Mouse (Mus musculus) kidney, embryonic 15.5 days (tissue): ENCODE measurements at regions not wholly inside any gene's neighbourhood (a gene's known extent, or its start where the extent isn't known, plus 50 kb on each side); places are given as distances from the start of the nearest gene placed in this dataset.

ENCODE experiments used
- ATAC-seq: fragments of 200-750 bp; cut with Nextera tagmentation; replicated peaks from 2 replicates; pipeline ENCODE4 v1.8.0; 2017; ENCODE audit warnings: moderate TSS enrichment; ENCODE audit not compliant: low FRiP score
- H3K27ac ChIP-seq: fragments of 300-500 bp; sonication (generic); 2 replicates; pipeline ENCODE4 v1.5.1; 2015; ENCODE audit warnings: mild to moderate bottlenecking, inconsistent platforms
- H3K27me3 ChIP-seq: fragments of 300-500 bp; sonication (generic); 2 replicates; pipeline ENCODE4 v1.6.1; 2015; ENCODE audit warnings: inconsistent platforms
- H3K36me3 ChIP-seq: fragments of 300-500 bp; sonication (generic); 2 replicates; pipeline ENCODE4 v1.6.1; 2015; ENCODE audit warnings: inconsistent platforms
- H3K4me1 ChIP-seq: fragments of 300-500 bp; sonication (generic); 2 replicates; pipeline ENCODE4 v1.6.1; 2015; ENCODE audit warnings: inconsistent platforms
- H3K4me2 ChIP-seq: fragments of 300-500 bp; sonication (generic); 2 replicates; pipeline ENCODE4 v1.6.1; 2015; ENCODE audit warnings: moderate library complexity, mild to moderate bottlenecking, inconsistent platforms
- H3K4me3 ChIP-seq: fragments of 300-500 bp; sonication (generic); replicated peaks from 2 replicates; pipeline ENCODE4 v1.5.1; 2015; ENCODE audit warnings: mild to moderate bottlenecking, inconsistent platforms
- H3K9ac ChIP-seq: fragments of 300-500 bp; sonication (generic); 2 replicates; pipeline ENCODE4 v1.6.1; 2015; ENCODE audit warnings: mild to moderate bottlenecking, inconsistent platforms
- H3K9me3 ChIP-seq: fragments of 300-500 bp; sonication (generic); replicated peaks from 2 replicates; pipeline ENCODE4 v1.6.1; 2016; ENCODE audit warnings: inconsistent platforms
- WGBS: fragments of 180-500 bp; shearing (Covaris S2); methylation state at CpG from one replicate; pipeline ENCODE4 v1.1.7; 2015; ENCODE audit warnings: mixed read lengths; 5-methylcytosine and 5-hydroxymethylcytosine counted together

- Histone ChIP-seq H3K4me1 (peaks cover 5% of the 10 kb centered on the region; the same call in 1 of the 2 replicates), H3K9ac (no peak overlapping the region), H3K27ac (no peak overlapping the region), H3K9me3 (no peaks in the 10 kb centered on the region), H3K4me3 (no peak overlapping the region), H3K27me3 (peaks cover 3% of the 10 kb centered on the region; the same call in 1 of the 2 replicates), H3K36me3 (no peaks in the 10 kb centered on the region), H3K4me2 (no peak overlapping the region)
- 79% methylated on average over 10 of the region's 10 CpGs for WGBS
- ATAC-seq: no peak
Measured at GRCm38 (mm10) chr6:51279491-51279890, 153.0 kb upstream of the Nfe2l3 start.

- WGBS: 64% methylated on average over 7 of the region's 7 CpGs
- Histone ChIP-seq H3K9ac (no peak overlapping the region), H3K4me2 (no peak overlapping the region), H3K4me3 (no peak overlapping the region), H3K36me3 (no peaks in the 10 kb centered on the region), H3K27me3 (0 out of 2 replicates have a peak, but pooled peaks cover 3% of the 10 kb centered on the region), H3K9me3 (no peaks in the 10 kb centered on the region), H3K4me1 (peaks cover 9% of the 10 kb centered on the region; the same call in 1 of the 2 replicates), H3K27ac (no peak overlapping the region)
- ATAC-seq: no peak
Measured at GRCm38 (mm10) chr6:51280231-51280630, 152.2 kb upstream of the Nfe2l3 start.

- WGBS: 69% methylated on average over 11 of the region's 11 CpGs
- Histone ChIP-seq H3K27ac (no peak overlapping the region), H3K36me3 (no peaks in the 10 kb centered on the region), H3K9me3 (no peaks in the 10 kb centered on the region), H3K27me3 (no peaks in the 10 kb centered on the region), H3K4me2 (no peak overlapping the region), H3K9ac (no peak overlapping the region), H3K4me3 (no peak overlapping the region), H3K4me1 (peaks cover 9% of the 10 kb centered on the region; the same call in 1 of the 2 replicates)
- ATAC-seq: no peak
Measured at GRCm38 (mm10) chr6:51283916-51284706, 148.4 kb upstream of the Nfe2l3 start.

GRCm38 (mm10) chr6:51284881-51285280 lies 147.6 kb upstream of the Nfe2l3 start:
- H3K9me3 ChIP-seq: no peaks in the 10 kb centered on the region
- WGBS: 78% methylated on average over 9 of the region's 9 CpGs
- no peak overlapping the region for H3K9ac ChIP-seq
- H3K27ac ChIP-seq: no peak overlapping the region
- peaks cover 9% of the 10 kb centered on the region; the same call in 1 of the 2 replicates for H3K4me1 ChIP-seq
- no peak overlapping the region for H3K4me3 ChIP-seq
- H3K36me3 ChIP-seq: no peaks in the 10 kb centered on the region
- ATAC-seq: no peak
- no peak overlapping the region for H3K4me2 ChIP-seq
- no peaks in the 10 kb centered on the region for H3K27me3 ChIP-seq

- Histone ChIP-seq H3K4me2 (no peak overlapping the region), H3K36me3 (no peaks in the 10 kb centered on the region)
Measured at GRCm38 (mm10) chr6:51286836-51287235, 145.6 kb upstream of the Nfe2l3 start.

GRCm38 (mm10) chr6:51287383-51287782 lies 145.1 kb upstream of the Nfe2l3 start:
- Histone ChIP-seq H3K27ac (no peak overlapping the region), H3K27me3 (no peaks in the 10 kb centered on the region), H3K4me3 (no peak overlapping the region), H3K9ac (no peak overlapping the region), H3K36me3 (no peaks in the 10 kb centered on the region), H3K4me2 (no peak overlapping the region), H3K9me3 (no peaks in the 10 kb centered on the region), H3K4me1 (peaks cover 9% of the 10 kb centered on the region; the same call in 1 of the 2 replicates)
- ATAC-seq: no peak
- WGBS: 50% methylated on average over 2 of the region's 2 CpGs

More at GRCm38 (mm10) chr6:51286836-51287235, 145.6 kb upstream of the Nfe2l3 start:
- H3K9ac ChIP-seq: no peak overlapping the region
- H3K27ac ChIP-seq: no peak overlapping the region
- no peak overlapping the region for H3K4me3 ChIP-seq
- WGBS: 80% methylated on average over 2 of the region's 2 CpGs
- ATAC-seq: no peak
- peaks cover 9% of the 10 kb centered on the region; the same call in 1 of the 2 replicates for H3K4me1 ChIP-seq
- no peaks in the 10 kb centered on the region for H3K9me3 ChIP-seq
- H3K27me3 ChIP-seq: no peaks in the 10 kb centered on the region

- H3K4me2 ChIP-seq: no peak overlapping the region
- H3K9ac ChIP-seq: no peak overlapping the region
- H3K27me3 ChIP-seq: no peaks in the 10 kb centered on the region
- H3K36me3 ChIP-seq: no peaks in the 10 kb centered on the region
- no peaks in the 10 kb centered on the region for H3K9me3 ChIP-seq
- H3K27ac ChIP-seq: no peak overlapping the region
- peaks cover 9% of the 10 kb centered on the region; the same call in 1 of the 2 replicates for H3K4me1 ChIP-seq
- no peak for ATAC-seq
- no peak overlapping the region for H3K4me3 ChIP-seq
- WGBS: 43% methylated on average over 6 of the region's 6 CpGs
Measured at GRCm38 (mm10) chr6:51287807-51288206, 144.7 kb upstream of the Nfe2l3 start.

GRCm38 (mm10) chr6:51288306-51289066 lies 144.0 kb upstream of the Nfe2l3 start:
- H3K36me3 ChIP-seq: no peaks in the 10 kb centered on the region
- H3K27ac ChIP-seq: no peak overlapping the region
- 72% methylated on average over 7 of the region's 7 CpGs for WGBS
- no peaks in the 10 kb centered on the region for H3K9me3 ChIP-seq
- no peak overlapping the region for H3K4me2 ChIP-seq
- no peak overlapping the region for H3K4me3 ChIP-seq
- peaks cover 7% of the 10 kb centered on the region; the same call in 1 of the 2 replicates for H3K4me1 ChIP-seq
- no peak overlapping the region for H3K9ac ChIP-seq
- no peaks in the 10 kb centered on the region for H3K27me3 ChIP-seq
- ATAC-seq: no peak

- WGBS: 59% methylated on average over 6 of the region's 6 CpGs
- no peak overlapping the region for H3K4me3 ChIP-seq
- no peak overlapping the region for H3K4me2 ChIP-seq
- no peak for ATAC-seq
- no peaks in the 10 kb centered on the region for H3K36me3 ChIP-seq
- H3K27me3 ChIP-seq: no peaks in the 10 kb centered on the region
- no peak overlapping the region for H3K9ac ChIP-seq
- peaks cover 7% of the 10 kb centered on the region; the same call in 1 of the 2 replicates for H3K4me1 ChIP-seq
- H3K27ac ChIP-seq: no peak overlapping the region
- H3K9me3 ChIP-seq: no peaks in the 10 kb centered on the region
Measured at GRCm38 (mm10) chr6:51289067-51289725, 143.3 kb upstream of the Nfe2l3 start.

- no peak overlapping the region for H3K9ac ChIP-seq
- no peak overlapping the region for H3K4me2 ChIP-seq
- ATAC-seq: no peak
- H3K4me3 ChIP-seq: no peak overlapping the region
- WGBS: 77% methylated on average over 11 of the region's 11 CpGs
- H3K36me3 ChIP-seq: no peaks in the 10 kb centered on the region
- H3K27ac ChIP-seq: no peak overlapping the region
- H3K4me1 ChIP-seq: no peaks in the 10 kb centered on the region
- 0 out of 2 replicates have a peak, but pooled peaks cover 9% of the 10 kb centered on the region for H3K9me3 ChIP-seq
- H3K27me3 ChIP-seq: no peaks in the 10 kb centered on the region
Measured at GRCm38 (mm10) chr6:51300694-51301417, 131.6 kb upstream of the Nfe2l3 start.

- 88% methylated on average over 4 of the region's 4 CpGs for WGBS
- H3K4me2 ChIP-seq: no peak overlapping the region
- no peak for ATAC-seq
Measured at GRCm38 (mm10) chr6:51301831-51302230, 130.6 kb upstream of the Nfe2l3 start.

More at GRCm38 (mm10) chr6:51301831-51302230, 130.6 kb upstream of the Nfe2l3 start:
- Histone ChIP-seq H3K36me3 (no peaks in the 10 kb centered on the region), H3K4me1 (no peaks in the 10 kb centered on the region), H3K27ac (no peak overlapping the region), H3K27me3 (no peaks in the 10 kb centered on the region), H3K9ac (no peak overlapping the region), H3K9me3 (0 out of 2 replicates have a peak, but pooled peaks cover 9% of the 10 kb centered on the region), H3K4me3 (no peak overlapping the region)
